Mouse (Mus musculus) olfactory bulb, adult 2 months (tissue): ENCODE results near the gene Spata31d1c. TPM values are rescaled to one million over a fixed set of nuclear protein-coding genes. Genes with fewer than 3 reads are reported as not detected.

ENCODE experiments used
- H3K27ac ChIP-seq: fragments of 200-500 bp; 2 replicates; pipeline ENCODE4 v1.5.1; 2012; ENCODE audit warnings: low read depth, low read length; ENCODE audit not compliant: insufficient read depth
- H3K4me1 ChIP-seq: fragments of 200-500 bp; 2 replicates; pipeline ENCODE4 v1.6.1; 2012; ENCODE audit warnings: low read length; ENCODE audit not compliant: control insufficient read depth, insufficient read depth
- H3K4me3 ChIP-seq: fragments of 200-500 bp; 2 replicates; pipeline ENCODE4 v1.5.1; 2012; ENCODE audit warnings: mild to moderate bottlenecking, low read depth, low read length, moderate library complexity; ENCODE audit not compliant: insufficient read depth
- CTCF ChIP-seq: fragments of 200-500 bp; IDR thresholded peaks from 2 replicates; pipeline ENCODE4 v1.5.1; 2012; ENCODE audit warnings: low read depth, mild to moderate bottlenecking, low read length, moderate library complexity; ENCODE audit not compliant: insufficient read depth
- POLR2A ChIP-seq: fragments of 200-500 bp; IDR thresholded peaks from 2 replicates; pipeline ENCODE4 v1.6.1; 2012; ENCODE audit warnings: mild to moderate bottlenecking, low read depth, low read length, moderate library complexity; ENCODE audit not compliant: insufficient read depth
- WGBS: fragments of 180-500 bp; shearing (Covaris S2); methylation state at CpG from one replicate; pipeline ENCODE4 v1.1.7; 2018; 5-methylcytosine and 5-hydroxymethylcytosine counted together
- polyA plus RNA-seq: library from polyadenylated mRNA; stranded (reverse); fragments of >200 nt; gene quantifications from 2 replicates; pipeline ENCODE4 v1.2.4, GENCODE M21; 2012; ENCODE audit warnings: low replicate concordance; ENCODE audit not compliant: missing spikeins, insufficient read depth, insufficient read length

Gene Spata31d1c
- not detected in 2 replicates for polyA plus RNA-seq

- Histone ChIP-seq H3K27ac (no peak within 1 kb of the TSS), H3K4me1 (no peaks in the 10 kb centered on the region), H3K4me3 (no peak within 1 kb of the TSS)
- TF ChIP-seq CTCF (no peak), POLR2A (no peak)
These were observed at the start of gene Spata31d1c for GRCm38 (mm10) chr13:65032758-65033157. Gene Spata31d1c, plus strand, starts transcription at chr13:65033058.

GRCm38 (mm10) chr13:64988828-64989227 is 44.0 kb upstream of the Spata31d1c start:
- TF ChIP-seq POLR2A (no peak), CTCF (no peak)

DNA sequence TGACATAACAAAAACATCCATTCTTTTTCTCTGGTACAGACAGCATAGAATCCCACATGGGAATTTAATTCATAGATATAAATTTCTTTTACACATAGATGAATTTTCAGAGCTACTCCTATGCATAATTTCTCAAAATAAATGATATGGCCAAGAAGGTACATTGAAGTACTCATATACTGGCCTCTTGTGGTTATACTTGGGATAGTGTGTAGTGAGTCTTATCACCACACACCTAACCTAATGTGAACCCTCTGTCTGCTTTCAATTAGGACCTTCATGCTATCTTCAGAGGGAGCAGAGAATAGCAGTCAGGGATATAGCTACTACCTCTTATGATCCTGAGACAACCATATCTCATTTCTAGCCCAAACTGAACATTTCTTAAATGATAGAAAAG is 27.4 kb upstream of the Spata31d1c start:
- no peak overlapping the region for H3K27ac ChIP-seq
- no peak overlapping the region for H3K4me3 ChIP-seq
- no peaks in the 10 kb centered on the region for H3K4me1 ChIP-seq
- TF ChIP-seq CTCF (no peak), POLR2A (no peak)

More at GRCm38 (mm10) chr13:64988828-64989227, 44.0 kb upstream of the Spata31d1c start:
- no peak overlapping the region for H3K27ac ChIP-seq
- no peak overlapping the region for H3K4me3 ChIP-seq
- no peaks in the 10 kb centered on the region for H3K4me1 ChIP-seq

GRCm38 (mm10) chr13:65006760-65007159 is 26.1 kb upstream of the Spata31d1c start:
- Histone ChIP-seq H3K4me1 (no peaks in the 10 kb centered on the region), H3K4me3 (no peak overlapping the region), H3K27ac (no peak overlapping the region)
- 97% methylated on average over 1 of the region's 1 CpGs for WGBS
- no peak for TF ChIP-seq POLR2A
- TF ChIP-seq CTCF = no peak

DNA sequence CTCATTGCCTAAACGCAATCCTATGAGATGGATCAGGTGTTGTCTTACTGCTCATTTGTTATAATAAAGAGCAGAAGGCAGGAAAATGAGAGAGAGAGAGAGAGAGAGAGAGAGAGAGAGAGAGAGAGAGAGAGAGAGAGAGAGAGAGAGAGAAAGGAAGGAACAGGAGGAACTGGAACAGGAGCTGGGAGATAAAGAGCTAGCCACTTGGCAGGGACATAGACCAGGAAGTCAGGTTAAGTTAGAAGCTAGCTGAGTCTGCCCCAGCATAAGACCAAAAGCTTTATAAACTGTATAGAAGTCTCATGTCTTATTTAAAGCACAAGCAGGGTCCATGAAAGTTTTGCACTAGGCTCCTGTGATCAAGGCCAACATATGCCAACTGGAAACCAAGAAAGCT is 24.9 kb upstream of the Spata31d1c start:
- no peaks in the 10 kb centered on the region for H3K4me1 ChIP-seq
- no peak for TF ChIP-seq CTCF
- TF ChIP-seq POLR2A = no peak

GRCm38 (mm10) chr13:65011052-65011738 is 21.7 kb upstream of the Spata31d1c start:
- TF ChIP-seq POLR2A (no peak), CTCF (no peak)
- 58% methylated on average over 4 of the region's 4 CpGs for WGBS

More for the DNA sequence above, 24.9 kb upstream of the Spata31d1c start:
- H3K4me3 ChIP-seq = no peak overlapping the region
- 65% methylated on average over 1 of the region's 1 CpGs for WGBS
- H3K27ac ChIP-seq = no peak overlapping the region

DNA sequence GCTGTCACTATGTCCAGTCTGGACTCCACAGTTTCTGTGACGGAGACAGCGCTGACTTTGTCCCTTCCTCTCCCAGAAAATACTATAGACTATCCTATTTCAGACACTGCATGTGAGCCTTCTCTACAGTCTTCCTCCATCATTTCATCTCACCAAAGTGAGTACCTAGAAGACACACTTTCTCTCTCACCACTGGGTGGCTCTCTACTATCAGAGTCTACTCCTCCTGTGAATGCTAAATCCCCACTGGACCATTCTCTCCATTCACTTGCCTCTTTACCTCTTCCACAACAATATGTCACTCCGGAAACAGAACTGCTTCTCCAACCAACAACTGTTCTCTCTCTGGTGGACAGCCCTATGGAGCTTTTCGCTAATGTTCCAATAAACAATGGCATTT is 2.2 kb downstream of the Spata31d1c start:
- Histone ChIP-seq H3K4me3 (no peak overlapping the region), H3K27ac (no peak overlapping the region), H3K4me1 (no peaks in the 10 kb centered on the region)
- WGBS = 69% methylated on average over 4 of the region's 4 CpGs
- TF ChIP-seq CTCF (no peak), POLR2A (no peak)

More at GRCm38 (mm10) chr13:65011052-65011738, 21.7 kb upstream of the Spata31d1c start:
- Histone ChIP-seq H3K4me3 (no peak overlapping the region), H3K27ac (no peak overlapping the region), H3K4me1 (no peaks in the 10 kb centered on the region)

GRCm38 (mm10) chr13:65052660-65053059 is 19.8 kb downstream of the Spata31d1c start, which contains the start of gene Prss47:
Gene Prss47, minus strand, starts transcription at chr13:65052760.
- WGBS = 85% methylated on average over 9 of the region's 9 CpGs
- Histone ChIP-seq H3K27ac (no peak within 1 kb of the TSS), H3K4me3 (no peak within 1 kb of the TSS), H3K4me1 (no peaks in the 10 kb centered on the region)
- TF ChIP-seq CTCF = no peak
- no peak for TF ChIP-seq POLR2A

DNA sequence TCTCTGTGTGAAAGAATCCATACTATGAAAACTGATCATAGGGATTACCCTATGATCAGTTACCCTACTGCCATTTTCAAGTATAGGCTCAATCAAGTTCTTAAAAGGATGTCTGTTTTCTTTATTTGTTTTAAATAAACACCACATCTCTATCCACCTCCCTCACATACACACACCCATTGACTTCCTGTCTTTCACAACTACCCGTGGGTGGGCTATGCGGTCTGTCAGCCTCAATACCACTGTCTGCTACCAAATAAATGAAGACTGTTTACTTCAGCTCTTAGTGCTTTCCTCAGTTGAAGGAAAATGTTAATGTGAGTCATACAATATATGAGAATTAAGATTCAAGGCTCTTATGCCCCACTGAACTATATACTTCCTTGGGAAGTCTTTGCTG is 37.1 kb downstream of the Spata31d1c start:
- no peak overlapping the region for H3K4me3 ChIP-seq
- H3K27ac ChIP-seq = no peak overlapping the region
- H3K4me1 ChIP-seq = no peaks in the 10 kb centered on the region
- TF ChIP-seq POLR2A (no peak), CTCF (no peak)
- WGBS = 94% methylated on average over 2 of the region's 2 CpGs

Other genes starting within 250 kb of the Spata31d1c start
- not detected in 2 replicates for gene Cntnap3, start 129.1 kb upstream of the Spata31d1c start, polyA plus RNA-seq
- gene Spata31, start 115.7 kb upstream of the Spata31d1c start, polyA plus RNA-seq = not detected in 2 replicates
- not detected in 2 replicates for gene Prss47, start 19.7 kb downstream of the Spata31d1c start, polyA plus RNA-seq
- not detected in 2 replicates for gene Mfsd14b, start 79.9 kb downstream of the Spata31d1c start, polyA plus RNA-seq
- not detected in 2 replicates for gene Olfr465-ps1, start 105.0 kb downstream of the Spata31d1c start, polyA plus RNA-seq
- not detected in 2 replicates for gene Olfr466, start 117.2 kb downstream of the Spata31d1c start, polyA plus RNA-seq
- not detected in 2 replicates for gene Nlrp4f, start 172.9 kb downstream of the Spata31d1c start, polyA plus RNA-seq
- not detected in 2 replicates for gene Gm10775, start 226.5 kb downstream of the Spata31d1c start, polyA plus RNA-seq
- gene Zfp369, start 245.8 kb downstream of the Spata31d1c start, polyA plus RNA-seq = not detected in 2 replicates